Mouse (Mus musculus) retina, postnatal 1 day (tissue): ENCODE data around the gene Gm8439.

Experiments used
- DNase-seq: peaks from one replicate; pipeline ENCODE4 v3.0.0-alpha.2; 2012

Gm8439 gene

DNA sequence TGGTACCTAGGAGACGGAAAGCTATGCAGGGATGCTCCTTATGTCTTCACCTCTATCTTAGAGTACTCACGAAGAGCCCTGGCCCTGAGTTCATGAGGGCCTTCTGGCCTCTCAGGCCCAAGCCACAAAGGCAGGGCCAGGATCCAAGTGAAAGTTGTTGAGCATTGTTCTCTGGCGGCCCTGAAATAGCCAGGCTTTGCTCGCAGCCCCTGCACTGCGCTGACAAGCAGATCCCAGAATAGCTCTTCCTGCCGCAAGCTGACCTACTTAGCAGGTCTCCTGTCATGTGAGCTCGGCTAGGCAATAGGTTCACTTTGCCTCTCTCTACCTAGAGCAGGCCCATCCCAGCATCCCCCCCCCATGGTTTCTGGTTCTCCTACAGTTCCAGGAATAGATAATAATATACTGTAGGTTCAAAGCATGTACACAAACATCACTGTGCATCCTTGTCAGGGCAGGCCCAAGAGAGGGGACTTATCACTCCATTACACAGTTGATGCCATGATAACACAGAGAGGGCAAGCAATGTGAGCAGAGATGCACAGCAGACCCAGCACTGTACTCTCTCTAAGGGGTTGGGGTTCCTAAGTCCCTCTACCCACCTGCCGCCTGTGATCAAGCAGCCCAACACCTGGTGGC lies 25.3 kb downstream of the Gm8439 start:
- peak; percentile 81 for DNase-seq

- no peak for DNase-seq
Observed at GRCm38 (mm10) chr4:120614644-120615043, 26.1 kb downstream of the Gm8439 start.

DNA sequence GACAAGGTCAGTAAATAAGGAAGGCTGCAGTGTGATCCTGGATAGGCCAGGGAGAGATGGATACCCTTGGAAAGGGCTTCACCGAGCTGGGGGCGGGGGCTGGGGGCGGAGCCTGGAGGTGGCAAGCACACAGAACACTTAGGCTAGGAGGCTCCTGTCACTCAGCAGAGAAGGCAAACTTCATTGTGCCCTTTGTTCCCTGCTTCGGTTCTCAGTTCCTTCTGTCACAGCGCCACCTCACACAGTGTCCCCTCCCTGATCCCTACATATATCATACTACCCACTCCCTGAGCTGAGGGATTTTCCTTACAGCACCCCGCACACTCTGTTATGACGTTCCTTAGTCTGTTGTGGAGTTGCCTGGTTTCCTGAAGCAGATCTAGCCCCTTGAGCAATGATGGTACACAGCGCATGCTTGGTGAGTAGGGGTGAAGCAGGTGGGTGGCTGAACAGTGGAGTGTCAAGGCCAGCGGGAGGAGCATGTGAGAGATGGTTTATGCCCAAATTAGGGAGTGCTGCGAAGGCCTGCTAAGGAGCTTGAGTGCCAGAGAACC lies 27.1 kb downstream of the Gm8439 start:
- DNase-seq, result peak; percentile 82

- peak; percentile 22 for DNase-seq
Observed at GRCm38 (mm10) chr4:120616199-120617025, 27.9 kb downstream of the Gm8439 start.

- no peak for DNase-seq
Observed at GRCm38 (mm10) chr4:120627728-120628127, 39.2 kb downstream of the Gm8439 start.

GRCm38 (mm10) chr4:120630218-120630931 lies 41.8 kb downstream of the Gm8439 start:
- DNase-seq, result no peak

GRCm38 (mm10) chr4:120631828-120632227 lies 43.3 kb downstream of the Gm8439 start:
- DNase-seq, result no peak

- no peak for DNase-seq
Observed at GRCm38 (mm10) chr4:120635351-120635750, 46.8 kb downstream of the Gm8439 start.

DNA sequence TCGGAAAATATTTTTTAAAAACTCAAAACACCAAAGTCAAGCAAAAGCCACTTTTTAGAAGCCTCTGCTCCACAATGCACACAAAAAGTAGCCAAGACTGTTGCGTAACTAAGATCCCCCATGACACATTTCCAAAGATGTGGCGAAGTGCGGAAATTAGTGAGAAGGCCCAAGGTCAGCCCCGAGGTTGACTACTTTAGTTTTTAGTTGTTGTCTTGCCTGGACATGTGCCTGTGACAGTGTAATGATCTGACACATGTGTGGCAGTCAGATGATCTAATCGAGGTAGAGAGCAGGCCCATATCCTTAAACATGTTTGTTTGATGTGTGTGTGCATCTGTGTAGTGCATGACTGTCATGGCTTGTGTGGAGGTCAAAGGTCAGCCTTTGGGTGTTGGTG lies 53.4 kb downstream of the Gm8439 start:
- no peak for DNase-seq

DNA sequence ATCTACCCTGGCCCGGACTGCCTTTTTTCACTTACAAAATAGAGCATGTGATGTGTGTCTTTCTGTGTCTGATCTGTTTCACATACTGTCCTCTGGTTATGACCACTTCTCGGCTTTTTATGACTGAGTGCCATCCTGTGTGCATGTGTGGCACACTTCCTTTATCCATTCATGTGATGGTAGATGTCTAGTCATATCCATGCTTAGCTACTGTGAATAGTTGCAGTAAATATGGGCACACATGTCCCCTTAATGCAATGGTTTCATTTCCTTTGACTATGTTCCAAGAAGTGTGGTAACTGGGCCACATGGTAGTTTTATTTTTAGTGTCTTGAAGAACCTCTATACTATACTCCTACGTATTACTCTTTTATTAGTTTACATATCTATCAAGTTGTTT lies 55.4 kb downstream of the Gm8439 start:
- no peak for DNase-seq

DNA sequence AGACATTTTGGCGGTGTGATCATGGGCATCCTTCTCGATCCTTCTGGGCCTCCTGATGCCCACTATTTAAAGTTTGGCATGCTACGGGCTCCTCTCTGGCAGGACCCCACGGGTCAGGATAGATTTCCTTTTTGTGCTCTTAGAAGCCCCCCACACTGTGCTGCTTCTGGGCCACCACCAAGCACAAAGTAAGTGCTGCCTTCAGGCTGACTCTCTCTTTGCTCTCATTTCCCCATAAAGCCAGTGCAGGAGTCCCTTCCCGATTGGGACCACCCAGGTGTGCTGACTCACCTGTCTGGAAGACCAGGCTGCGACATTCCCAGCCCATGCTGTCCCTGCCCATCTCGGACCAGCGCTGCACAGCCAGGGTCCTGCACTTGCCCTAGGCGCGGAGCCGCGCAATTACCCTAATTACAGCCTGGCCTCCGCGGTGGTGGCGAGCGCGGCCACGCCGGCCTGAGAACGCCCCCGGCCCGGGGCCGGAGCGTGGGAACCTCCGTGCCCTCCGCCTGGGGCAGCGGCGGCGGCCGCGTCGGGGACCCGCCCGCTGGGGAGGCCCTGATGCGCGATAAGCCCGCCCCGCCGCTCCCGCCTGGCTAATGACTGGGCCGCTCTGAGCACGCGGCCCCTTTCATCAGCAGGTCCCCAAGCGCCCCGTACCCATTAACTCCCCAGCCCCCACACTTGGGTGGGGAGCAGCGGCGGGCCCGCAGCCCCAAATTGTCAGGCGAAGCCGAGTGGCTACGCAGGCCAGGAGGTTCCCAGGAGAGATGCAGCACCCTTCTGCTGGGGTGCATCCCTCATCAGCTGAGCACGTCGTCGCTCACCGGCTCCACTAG lies 61.0 kb downstream of the Gm8439 start:
- peak; percentile 80 for DNase-seq

- DNase-seq, result peak; percentile 35
Observed at GRCm38 (mm10) chr4:120650208-120650592, 61.7 kb downstream of the Gm8439 start.

GRCm38 (mm10) chr4:120655898-120656297 lies 67.4 kb downstream of the Gm8439 start:
- no peak for DNase-seq
